Mouse (Mus musculus): ENCODE measurements around the gene Neurog1.

Gene Neurog1

DNA sequence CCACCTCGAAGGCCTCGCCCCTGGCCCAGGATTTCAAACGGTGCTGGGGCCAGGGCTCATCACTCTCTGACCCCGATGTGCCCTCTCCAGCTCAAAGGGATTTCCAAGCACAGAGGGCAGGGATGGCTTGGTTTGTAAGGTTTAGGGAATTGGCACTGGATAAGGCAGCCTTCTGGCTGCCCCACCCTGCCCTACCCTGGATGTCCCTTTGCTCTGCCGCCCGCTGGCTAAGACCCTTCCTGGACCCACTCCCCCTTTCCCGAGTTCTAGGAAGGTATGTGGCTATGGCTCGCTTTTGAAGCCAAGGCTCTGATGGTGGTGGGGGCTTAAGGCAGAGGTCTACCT, 42.9 kb downstream of the Neurog1 start:
- no peak for DNase-seq

DNA sequence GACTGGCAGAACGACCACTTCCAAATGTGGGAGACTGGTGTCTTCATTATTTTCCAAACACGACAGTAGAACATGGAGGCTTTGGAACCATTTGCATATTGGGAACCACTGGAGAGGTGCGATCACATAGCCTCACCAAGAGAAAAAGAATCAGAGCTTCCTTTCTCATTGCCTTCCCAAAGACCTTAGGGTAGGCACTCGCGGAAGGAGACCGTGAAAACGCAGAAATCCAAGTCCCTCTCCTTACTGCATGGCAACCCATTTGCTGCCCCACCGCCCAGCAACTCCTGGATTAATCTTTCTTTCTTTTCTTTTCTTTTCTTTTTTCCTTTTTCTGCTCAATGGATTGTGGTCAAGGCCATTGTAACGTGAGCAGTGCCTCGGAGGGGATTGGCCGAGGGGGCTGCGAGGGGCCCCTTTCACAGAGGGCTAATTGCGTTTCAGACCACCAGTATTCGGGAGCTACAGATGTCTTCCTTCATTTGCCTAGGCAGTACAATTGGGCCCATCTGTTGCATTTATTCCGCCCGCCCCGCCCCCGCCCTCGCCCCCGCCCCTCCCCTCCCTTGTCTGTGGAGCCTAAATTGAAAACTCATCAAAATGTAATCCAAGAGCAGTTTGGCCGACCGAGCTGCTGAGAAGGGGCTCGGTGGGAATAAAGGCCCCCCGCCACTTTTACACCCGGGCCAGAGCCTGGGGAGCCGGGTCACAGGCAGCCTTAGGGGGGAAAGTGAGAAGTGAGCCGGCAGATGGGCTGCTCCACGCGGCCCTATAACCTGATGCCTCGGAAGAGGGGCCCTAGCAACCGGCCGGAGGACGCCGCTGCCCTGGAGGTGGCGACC, 43.5 kb downstream of the Neurog1 start:
- DNase-seq: no peak
